Mouse (Mus musculus) mouse embryonic stem cell (cell line): ENCODE results near the gene Mcm9.

Experiments
- in situ Hi-C, 2 experiments: fragments of 300-500 bp; cut with MboI; formaldehyde crosslinking; loops; 1 replicate in 1 of 2; 3 replicates in 1 of 2; pipeline ENCODE4 v1.14.3; 2019 to 2020; ENCODE audit warnings: low sequenced_read_pairs in 2 of 2, low pct_unique_long_range_greater_than_20kb in 1 of 2, mixed read lengths in 1 of 2; ENCODE audit not compliant: unreplicated experiment in 1 of 2

The Mcm9 gene

GRCm38 (mm10) chr10:53585777-53586176, 44.5 kb downstream of the Mcm9 start:
- in situ Hi-C loops = no loop called here

GRCm38 (mm10) chr10:53581087-53581486, 49.2 kb downstream of the Mcm9 start:
- in situ Hi-C loops = no loop called here

GRCm38 (mm10) chr10:53580621-53581081, 49.6 kb downstream of the Mcm9 start:
- in situ Hi-C loops = no loop called here

- in situ Hi-C loops = no loop called here
Observed at GRCm38 (mm10) chr10:53580137-53580536, 50.1 kb downstream of the Mcm9 start.

- in situ Hi-C loops = no loop called here
Observed at GRCm38 (mm10) chr10:53568531-53568930, 61.7 kb downstream of the Mcm9 start.

GRCm38 (mm10) chr10:53565538-53565937, 64.7 kb downstream of the Mcm9 start:
- in situ Hi-C loops = no loop called here

- in situ Hi-C loops = no loop called here
Observed at GRCm38 (mm10) chr10:53562001-53562400, 68.2 kb downstream of the Mcm9 start.

GRCm38 (mm10) chr10:53537596-53537995, 92.6 kb downstream of the Mcm9 start:
- in situ Hi-C loops = no loop called here

GRCm38 (mm10) chr10:53532297-53532696, 97.9 kb downstream of the Mcm9 start:
- in situ Hi-C loops = no loop called here

GRCm38 (mm10) chr10:53527838-53528773, 102.1 kb downstream of the Mcm9 start:
- in situ Hi-C loops = loop anchor here (5.0 to 10.0 kb wide), 2 partner anchors 181 to 183 kb away; no protein-coding TSS in a partner anchor

GRCm38 (mm10) chr10:53527344-53527743, 102.9 kb downstream of the Mcm9 start:
- in situ Hi-C loops = loop anchor here (5.0 to 10.0 kb wide), 2 partner anchors 180 to 183 kb away; no protein-coding TSS in a partner anchor

GRCm38 (mm10) chr10:53526350-53526749, 103.9 kb downstream of the Mcm9 start:
- in situ Hi-C loops = loop anchor here (5.0 to 10.0 kb wide), 2 partner anchors 179 to 182 kb away; no protein-coding TSS in a partner anchor

GRCm38 (mm10) chr10:53525265-53525976, 104.8 kb downstream of the Mcm9 start:
- in situ Hi-C loops = loop anchor here (5.0 to 10.0 kb wide), 2 partner anchors 178 to 181 kb away; no protein-coding TSS in a partner anchor

GRCm38 (mm10) chr10:53519068-53519954, 110.9 kb downstream of the Mcm9 start:
- in situ Hi-C loops = loop anchor here in 1 of 2 experiments (25.0 kb wide), 1 partner anchor 407 kb away; no protein-coding TSS in a partner anchor

- in situ Hi-C loops = loop anchor here in 1 of 2 experiments (25.0 kb wide), 1 partner anchor 406 kb away; no protein-coding TSS in a partner anchor
Observed at GRCm38 (mm10) chr10:53518599-53518913, 111.7 kb downstream of the Mcm9 start.

GRCm38 (mm10) chr10:53517770-53518598, 112.3 kb downstream of the Mcm9 start:
- in situ Hi-C loops = loop anchor here in 1 of 2 experiments (25.0 kb wide), 1 partner anchor 406 kb away; no protein-coding TSS in a partner anchor

GRCm38 (mm10) chr10:53512491-53512890, 117.7 kb downstream of the Mcm9 start:
- in situ Hi-C loops = loop anchor here in 1 of 2 experiments (25.0 kb wide), 1 partner anchor 400 kb away; no protein-coding TSS in a partner anchor
